Mouse (Mus musculus) erythroblast, embryonic 14.5 days (primary cell): ENCODE data around the gene Slc7a6.

Source experiments
- GATA1 ChIP-seq: IDR thresholded peaks from 2 replicates; pipeline ENCODE4 v1.6.1; 2012; ENCODE audit warnings: low read length, inconsistent platforms, mixed read lengths
- TAL1 ChIP-seq: IDR thresholded peaks from 3 replicates; pipeline ENCODE4 v1.6.1; 2012; ENCODE audit warnings: low read length, inconsistent platforms, mixed read lengths

DNA sequence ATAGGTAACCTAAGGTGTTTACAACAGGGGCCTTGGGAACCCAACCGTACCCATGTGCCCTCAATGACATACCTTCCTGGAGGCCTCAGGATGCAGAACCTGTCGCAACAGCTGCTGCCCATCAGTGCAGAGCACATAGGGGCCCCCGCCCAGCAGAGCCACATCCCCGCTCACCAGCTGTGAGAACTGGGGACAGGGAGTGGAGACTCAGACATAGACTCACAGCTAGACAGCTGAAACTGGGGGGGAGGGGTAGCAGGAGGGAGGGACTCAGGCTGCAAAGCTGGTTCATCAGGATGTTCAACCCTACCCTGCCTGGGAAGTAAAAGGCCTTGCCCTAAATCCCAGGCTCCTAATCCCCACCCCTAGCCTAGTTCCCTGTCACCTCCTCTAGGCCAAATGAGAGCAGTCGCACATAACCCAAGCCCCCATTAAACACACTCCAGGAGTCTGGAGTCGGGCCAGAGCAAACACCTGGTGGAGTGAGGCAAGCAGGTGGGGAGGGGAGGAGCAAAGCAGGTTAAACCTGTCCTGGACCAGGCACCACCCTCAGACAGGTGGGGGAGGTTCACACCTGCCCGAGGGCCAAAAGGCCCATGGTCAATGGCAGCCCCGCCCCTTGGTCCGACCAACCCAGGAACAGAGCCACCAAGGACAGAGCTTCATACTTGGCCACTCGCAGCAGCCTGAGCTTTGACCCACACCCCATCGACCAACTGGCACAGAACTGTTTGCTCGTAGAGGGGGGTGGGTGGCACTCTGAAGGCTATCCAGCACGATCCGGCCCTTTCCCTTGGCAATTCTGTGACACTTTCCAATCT lies 33.7 kb upstream of the Slc7a6 start:
- no peak for TF ChIP-seq TAL1
- no peak for TF ChIP-seq GATA1
